Mouse (Mus musculus) stomach, embryonic 15.5 days (tissue): ENCODE results near the gene Lrrc7. TPM values are rescaled to one million over a fixed set of nuclear protein-coding genes. Genes with fewer than 3 reads are reported as not detected.

ENCODE experiments used
- ATAC-seq: fragments of 200-750 bp; cut with Nextera tagmentation; 2 replicates; pipeline ENCODE4 v1.8.0; 2017; ENCODE audit warnings: low read depth, moderate number of reproducible peaks, moderate TSS enrichment; ENCODE audit not compliant: insufficient read depth, low FRiP score
- H3K27ac ChIP-seq: fragments of 300-500 bp; sonication (generic); 2 replicates; pipeline ENCODE4 v1.5.1; 2015; ENCODE audit warnings: mild to moderate bottlenecking, inconsistent platforms
- H3K27me3 ChIP-seq: fragments of 300-500 bp; sonication (generic); replicated peaks from 2 replicates; pipeline ENCODE4 v1.6.1; 2015; ENCODE audit warnings: inconsistent platforms
- H3K36me3 ChIP-seq: fragments of 300-500 bp; sonication (generic); 2 replicates; pipeline ENCODE4 v1.6.1; 2015; ENCODE audit warnings: inconsistent platforms
- H3K4me1 ChIP-seq: fragments of 300-500 bp; sonication (generic); 2 replicates; pipeline ENCODE4 v1.6.1; 2015; ENCODE audit warnings: inconsistent platforms
- H3K4me2 ChIP-seq: fragments of 300-500 bp; sonication (generic); 2 replicates; pipeline ENCODE4 v1.6.1; 2015; ENCODE audit warnings: mild to moderate bottlenecking, inconsistent platforms
- H3K4me3 ChIP-seq: fragments of 300-500 bp; sonication (generic); replicated peaks from 2 replicates; pipeline ENCODE4 v1.5.1; 2015; ENCODE audit warnings: inconsistent platforms
- H3K9ac ChIP-seq: fragments of 300-500 bp; sonication (generic); 2 replicates; pipeline ENCODE4 v1.6.1; 2015; ENCODE audit warnings: inconsistent platforms
- H3K9me3 ChIP-seq: fragments of 300-500 bp; sonication (generic); 2 replicates; pipeline ENCODE4 v1.6.1; 2016; ENCODE audit warnings: inconsistent platforms
- WGBS: fragments of 180-500 bp; shearing (Covaris S2); methylation state at CpG from one replicate; pipeline ENCODE4 v1.1.7; 2015; 5-methylcytosine and 5-hydroxymethylcytosine counted together
- polyA plus RNA-seq: library from polyadenylated mRNA; unstranded; fragments of >200 nt; fragmentation: Nextera tagmentation; extraction: Ambion mirVana; gene quantifications from 2 replicates; pipeline ENCODE4 v1.2.1, GENCODE M21; 2015

Gene Lrrc7
- polyA plus RNA-seq, 1 experiment from 2014 or later: 2.4 TPM

- Histone ChIP-seq H3K4me2 (no peak overlapping the region), H3K36me3 (no peaks in the 10 kb centered on the region), H3K9me3 (no peaks in the 10 kb centered on the region), H3K9ac (no peak overlapping the region), H3K27me3 (no peaks in the 10 kb centered on the region), H3K4me1 (no peaks in the 10 kb centered on the region), H3K4me3 (no peak overlapping the region), H3K27ac (no peak overlapping the region)
- 80% methylated on average over 1 of the region's 1 CpGs for WGBS
- no peak for ATAC-seq
Observed at GRCm38 (mm10) chr3:158356706-158357105, 205.3 kb downstream of the Lrrc7 start.

- H3K36me3 ChIP-seq: no peaks in the 10 kb centered on the region
- no peaks in the 10 kb centered on the region for H3K4me1 ChIP-seq
- H3K27me3 ChIP-seq: no peaks in the 10 kb centered on the region
- ATAC-seq: no peak
- H3K9me3 ChIP-seq: no peaks in the 10 kb centered on the region
- no peak overlapping the region for H3K27ac ChIP-seq
- no peak overlapping the region for H3K4me2 ChIP-seq
- WGBS: 79% methylated on average over 4 of the region's 4 CpGs
- H3K9ac ChIP-seq: no peak overlapping the region
- H3K4me3 ChIP-seq: no peak overlapping the region
Observed at GRCm38 (mm10) chr3:158356194-158356593, 205.8 kb downstream of the Lrrc7 start.

GRCm38 (mm10) chr3:158340808-158341207 is 221.2 kb downstream of the Lrrc7 start:
- no peak for ATAC-seq
- H3K9me3 ChIP-seq: no peaks in the 10 kb centered on the region
- no peak overlapping the region for H3K4me2 ChIP-seq
- no peaks in the 10 kb centered on the region for H3K36me3 ChIP-seq
- H3K4me1 ChIP-seq: no peaks in the 10 kb centered on the region
- H3K9ac ChIP-seq: no peak overlapping the region
- H3K4me3 ChIP-seq: no peak overlapping the region
- no peak overlapping the region for H3K27ac ChIP-seq
- H3K27me3 ChIP-seq: no peaks in the 10 kb centered on the region

GRCm38 (mm10) chr3:158330085-158330484 is 231.9 kb downstream of the Lrrc7 start:
- Histone ChIP-seq H3K4me3 (no peak overlapping the region), H3K4me1 (no peaks in the 10 kb centered on the region), H3K27ac (no peak overlapping the region), H3K36me3 (no peaks in the 10 kb centered on the region), H3K27me3 (no peaks in the 10 kb centered on the region), H3K9ac (no peak overlapping the region), H3K9me3 (no peaks in the 10 kb centered on the region), H3K4me2 (no peak overlapping the region)
- ATAC-seq: no peak

GRCm38 (mm10) chr3:158310391-158310790 is 251.6 kb downstream of the Lrrc7 start:
- ATAC-seq: no peak
- 78% methylated on average over 2 of the region's 2 CpGs for WGBS

GRCm38 (mm10) chr3:158307415-158307814 is 254.6 kb downstream of the Lrrc7 start:
- H3K4me2 ChIP-seq: no peak overlapping the region
- H3K4me3 ChIP-seq: no peak overlapping the region
- H3K4me1 ChIP-seq: no peaks in the 10 kb centered on the region
- no peaks in the 10 kb centered on the region for H3K9me3 ChIP-seq
- no peak overlapping the region for H3K27ac ChIP-seq
- no peak for ATAC-seq
- H3K27me3 ChIP-seq: no peaks in the 10 kb centered on the region
- no peak overlapping the region for H3K9ac ChIP-seq
- no peaks in the 10 kb centered on the region for H3K36me3 ChIP-seq

More at GRCm38 (mm10) chr3:158310391-158310790, 251.6 kb downstream of the Lrrc7 start:
- Histone ChIP-seq H3K27ac (no peak overlapping the region), H3K27me3 (no peaks in the 10 kb centered on the region), H3K36me3 (no peaks in the 10 kb centered on the region), H3K9ac (no peak overlapping the region), H3K4me3 (no peak overlapping the region), H3K4me2 (no peak overlapping the region), H3K4me1 (no peaks in the 10 kb centered on the region), H3K9me3 (no peaks in the 10 kb centered on the region)

- Histone ChIP-seq H3K36me3 (no peaks in the 10 kb centered on the region), H3K9ac (no peak overlapping the region), H3K27ac (no peak overlapping the region), H3K4me2 (no peak overlapping the region), H3K4me1 (no peaks in the 10 kb centered on the region), H3K4me3 (no peak overlapping the region), H3K9me3 (no peaks in the 10 kb centered on the region), H3K27me3 (no peaks in the 10 kb centered on the region)
- WGBS: 77% methylated on average over 3 of the region's 3 CpGs
- ATAC-seq: no peak
Observed at GRCm38 (mm10) chr3:158298732-158299131, 263.3 kb downstream of the Lrrc7 start.

GRCm38 (mm10) chr3:158295041-158295440 is 267.0 kb downstream of the Lrrc7 start:
- WGBS: 45% methylated on average over 5 of the region's 5 CpGs
- Histone ChIP-seq H3K4me2 (no peak overlapping the region), H3K9ac (no peak overlapping the region), H3K27me3 (no peaks in the 10 kb centered on the region), H3K27ac (no peak overlapping the region), H3K4me3 (no peak overlapping the region), H3K36me3 (no peaks in the 10 kb centered on the region), H3K4me1 (no peaks in the 10 kb centered on the region), H3K9me3 (no peaks in the 10 kb centered on the region)
- peak; percentile 43; the same call in 1 of the 2 replicates for ATAC-seq

GRCm38 (mm10) chr3:158284431-158284830 is 277.6 kb downstream of the Lrrc7 start:
- H3K9ac ChIP-seq: no peak overlapping the region
- no peak overlapping the region for H3K4me3 ChIP-seq
- H3K27me3 ChIP-seq: no peaks in the 10 kb centered on the region
- no peak overlapping the region for H3K4me2 ChIP-seq
- WGBS: 40% methylated on average over 1 of the region's 1 CpGs
- no peaks in the 10 kb centered on the region for H3K4me1 ChIP-seq
- no peaks in the 10 kb centered on the region for H3K9me3 ChIP-seq
- ATAC-seq: no peak
- no peaks in the 10 kb centered on the region for H3K36me3 ChIP-seq
- H3K27ac ChIP-seq: no peak overlapping the region

- Histone ChIP-seq H3K27ac (no peak overlapping the region), H3K4me3 (no peak overlapping the region), H3K4me1 (no peaks in the 10 kb centered on the region), H3K27me3 (no peaks in the 10 kb centered on the region), H3K9me3 (no peaks in the 10 kb centered on the region), H3K9ac (no peak overlapping the region), H3K36me3 (no peaks in the 10 kb centered on the region), H3K4me2 (no peak overlapping the region)
- WGBS: 81% methylated on average over 2 of the region's 2 CpGs
- ATAC-seq: no peak
Observed at GRCm38 (mm10) chr3:158278631-158279030, 283.4 kb downstream of the Lrrc7 start.

- H3K9me3 ChIP-seq: no peaks in the 10 kb centered on the region
- H3K4me3 ChIP-seq: no peak overlapping the region
- no peaks in the 10 kb centered on the region for H3K4me1 ChIP-seq
- no peaks in the 10 kb centered on the region for H3K36me3 ChIP-seq
- H3K27ac ChIP-seq: no peak overlapping the region
- ATAC-seq: no peak
- no peaks in the 10 kb centered on the region for H3K27me3 ChIP-seq
- H3K9ac ChIP-seq: no peak overlapping the region
- no peak overlapping the region for H3K4me2 ChIP-seq
- 75% methylated on average over 1 of the region's 1 CpGs for WGBS
Observed at GRCm38 (mm10) chr3:158272700-158273099, 289.3 kb downstream of the Lrrc7 start.

GRCm38 (mm10) chr3:158270887-158271286 is 291.1 kb downstream of the Lrrc7 start:
- H3K4me2 ChIP-seq: no peak overlapping the region
- no peak for ATAC-seq
- 70% methylated on average over 1 of the region's 1 CpGs for WGBS

GRCm38 (mm10) chr3:158252576-158252975 is 309.4 kb downstream of the Lrrc7 start:
- no peaks in the 10 kb centered on the region for H3K36me3 ChIP-seq
- ATAC-seq: no peak

More at GRCm38 (mm10) chr3:158270887-158271286, 291.1 kb downstream of the Lrrc7 start:
- Histone ChIP-seq H3K9ac (no peak overlapping the region), H3K4me1 (no peaks in the 10 kb centered on the region), H3K4me3 (no peak overlapping the region), H3K36me3 (no peaks in the 10 kb centered on the region), H3K27me3 (no peaks in the 10 kb centered on the region), H3K27ac (no peak overlapping the region), H3K9me3 (no peaks in the 10 kb centered on the region)

More at GRCm38 (mm10) chr3:158252576-158252975, 309.4 kb downstream of the Lrrc7 start:
- Histone ChIP-seq H3K27me3 (no peaks in the 10 kb centered on the region), H3K9ac (no peak overlapping the region), H3K4me2 (no peak overlapping the region), H3K9me3 (no peaks in the 10 kb centered on the region), H3K4me3 (no peak overlapping the region), H3K4me1 (no peaks in the 10 kb centered on the region), H3K27ac (no peak overlapping the region)
